Mouse (Mus musculus): ENCODE measurements around the gene Eif2ak3. TPM values are rescaled to one million over a fixed set of nuclear protein-coding genes. Genes with fewer than 3 reads are reported as not detected.

Eif2ak3 gene
- polyA plus RNA-seq, 1 experiment = 3.3 TPM

DNA sequence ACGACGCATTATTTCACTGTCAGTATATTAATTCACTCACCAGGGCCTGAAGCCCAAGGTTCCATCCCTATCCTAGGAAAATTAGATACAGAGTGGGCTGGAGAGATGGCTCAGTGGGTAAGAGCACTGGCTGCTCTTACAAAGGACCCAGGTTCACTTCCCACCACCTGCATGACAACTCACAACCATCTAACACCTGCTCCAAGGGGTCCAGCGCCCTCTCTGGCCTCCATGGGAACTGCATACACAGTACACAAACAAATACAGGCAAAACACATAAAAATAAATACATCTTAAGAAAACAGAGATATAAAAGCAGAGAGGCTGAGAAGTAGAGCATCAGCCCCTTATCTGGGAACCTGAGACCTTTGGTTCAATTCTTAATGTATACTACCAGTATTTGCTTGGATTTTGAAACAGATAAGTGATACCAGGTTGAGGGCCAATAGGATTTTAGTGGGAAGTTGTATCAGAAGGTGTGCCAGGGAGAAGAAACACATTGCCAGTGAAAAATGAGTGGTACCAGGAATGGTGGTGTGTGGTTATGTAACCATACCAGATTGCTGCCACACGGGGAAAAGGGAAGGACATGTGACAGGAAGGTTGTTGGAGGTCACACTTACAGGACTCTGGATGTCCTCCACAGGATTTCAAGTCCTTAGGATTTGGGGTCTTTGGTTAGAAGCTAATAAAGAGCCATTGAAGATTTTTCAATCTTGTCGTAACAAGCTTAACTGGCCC, 29.9 kb downstream of the Eif2ak3 start:
- no peak overlapping the region for H3K4me2 ChIP-seq (ENCODE audit: low read depth)
- H3K79me2 ChIP-seq (ENCODE audit: control insufficient read depth, insufficient read depth) = peaks cover 4% of the 10 kb centered on the region
- no peak overlapping the region for H3ac ChIP-seq (ENCODE audit: control insufficient read depth, insufficient read length)
- no peak overlapping the region for H3K4me3 ChIP-seq
- no peaks in the 10 kb centered on the region for H3K36me3 ChIP-seq (ENCODE audit: control insufficient read depth, insufficient read depth)
- TF ChIP-seq CEBPB (IDR thresholded peaks at IDR 0.05; ENCODE audit: insufficient read depth, poor library complexity, severe bottlenecking) (no peak), TCF12 (IDR thresholded peaks at IDR 0.05; ENCODE audit: insufficient read depth, poor library complexity, severe bottlenecking) (no peak), POLR2A (IDR thresholded peaks at IDR 0.05; ENCODE audit: insufficient read length, low read depth) (no peak), REST (IDR thresholded peaks at IDR 0.05; ENCODE audit: insufficient read depth, insufficient read length) (no peak), MYOG (IDR thresholded peaks at IDR 0.05; ENCODE audit: control insufficient read depth in 1 of 3, insufficient read depth in 1 of 3, insufficient read length in 2 of 3, low read depth in 2 of 3) (no peak), TCF3 (IDR thresholded peaks at IDR 0.05; ENCODE audit: insufficient read length, low read depth) (no peak), POLR2AphosphoS2 (IDR thresholded peaks at IDR 0.05; ENCODE audit: insufficient read length, low read depth) (no peak), E2F4 (IDR thresholded peaks at IDR 0.05; ENCODE audit: insufficient read depth) (no peak), USF1 (IDR thresholded peaks at IDR 0.05; ENCODE audit: low read depth) (no peak), SRF (IDR thresholded peaks at IDR 0.05; ENCODE audit: control insufficient read depth, insufficient read length, low read depth) (no peak), MAX (IDR thresholded peaks at IDR 0.05; ENCODE audit: low read depth) (no peak), MYOD1 (IDR thresholded peaks at IDR 0.05; ENCODE audit: control insufficient read depth in 1 of 3, insufficient read length in 2 of 3, low read depth in 2 of 3) (no peak)
- H3K27me3 ChIP-seq (ENCODE audit: control insufficient read depth, insufficient read depth, insufficient read length) = no peaks in the 10 kb centered on the region

DNA sequence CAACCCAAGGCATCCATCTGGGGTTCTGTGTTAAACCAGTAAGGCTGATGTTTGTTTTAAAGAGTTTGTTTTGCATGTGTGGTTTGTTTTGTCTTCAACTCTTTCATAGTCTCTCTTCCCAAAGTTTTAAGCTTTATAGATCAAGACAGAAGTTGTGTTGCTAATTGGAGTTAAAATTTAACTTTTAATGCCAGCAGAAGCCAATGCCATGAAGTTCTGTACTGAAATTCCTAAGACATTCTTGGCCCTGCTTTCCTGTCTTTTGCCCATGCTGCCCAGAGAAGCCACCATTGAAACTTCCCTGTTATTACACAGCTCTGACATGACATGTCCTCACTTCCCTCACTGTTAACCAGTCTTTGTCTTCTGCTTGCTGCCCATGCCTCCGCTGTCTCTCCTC, 30.7 kb downstream of the Eif2ak3 start:
- H3K36me3 ChIP-seq (ENCODE audit: control insufficient read depth, insufficient read depth) = no peaks in the 10 kb centered on the region
- H3K79me2 ChIP-seq (ENCODE audit: control insufficient read depth, insufficient read depth) = peaks cover 4% of the 10 kb centered on the region
- no peak overlapping the region for H3K4me2 ChIP-seq (ENCODE audit: low read depth)
- H3ac ChIP-seq (ENCODE audit: control insufficient read depth, insufficient read length) = no peak overlapping the region
- no peak overlapping the region for H3K4me3 ChIP-seq
- H3K27me3 ChIP-seq (ENCODE audit: control insufficient read depth, insufficient read depth, insufficient read length) = no peaks in the 10 kb centered on the region
- TF ChIP-seq REST (IDR thresholded peaks at IDR 0.05; ENCODE audit: insufficient read depth, insufficient read length) (no peak), USF1 (IDR thresholded peaks at IDR 0.05; ENCODE audit: low read depth) (no peak), TCF12 (IDR thresholded peaks at IDR 0.05; ENCODE audit: insufficient read depth, poor library complexity, severe bottlenecking) (no peak)

- no peaks in the 10 kb centered on the region for H3K27me3 ChIP-seq (ENCODE audit: control insufficient read depth, insufficient read depth, insufficient read length)
- no peak overlapping the region for H3K4me2 ChIP-seq (ENCODE audit: low read depth)
- no peak overlapping the region for H3K4me3 ChIP-seq
- H3K79me2 ChIP-seq (ENCODE audit: control insufficient read depth, insufficient read depth) = no peaks in the 10 kb centered on the region
- TF ChIP-seq SRF (IDR thresholded peaks at IDR 0.05; ENCODE audit: control insufficient read depth, insufficient read length, low read depth) (no peak), TCF3 (IDR thresholded peaks at IDR 0.05; ENCODE audit: insufficient read length, low read depth) (no peak), E2F4 (IDR thresholded peaks at IDR 0.05; ENCODE audit: insufficient read depth) (no peak), MYOG (IDR thresholded peaks at IDR 0.05; ENCODE audit: control insufficient read depth in 1 of 3, insufficient read depth in 1 of 3, insufficient read length in 2 of 3, low read depth in 2 of 3) (no peak), POLR2AphosphoS2 (IDR thresholded peaks at IDR 0.05; ENCODE audit: insufficient read length, low read depth) (no peak), MAX (IDR thresholded peaks at IDR 0.05; ENCODE audit: low read depth) (no peak), USF1 (IDR thresholded peaks at IDR 0.05; ENCODE audit: low read depth) (no peak), REST (IDR thresholded peaks at IDR 0.05; ENCODE audit: insufficient read depth, insufficient read length) (no peak)
- H3ac ChIP-seq (ENCODE audit: control insufficient read depth, insufficient read length) = no peak overlapping the region
- peaks cover 7% of the 10 kb centered on the region for H3K36me3 ChIP-seq (ENCODE audit: control insufficient read depth, insufficient read depth)
Observed at GRCm38 (mm10) chr6:70880714-70881304, 36.5 kb downstream of the Eif2ak3 start.

GRCm38 (mm10) chr6:70887993-70888392, 43.7 kb downstream of the Eif2ak3 start:
- H3K4me3 ChIP-seq = no peak overlapping the region
- H3K4me2 ChIP-seq (ENCODE audit: low read depth) = no peak overlapping the region
- no peaks in the 10 kb centered on the region for H3K27me3 ChIP-seq (ENCODE audit: control insufficient read depth, insufficient read depth, insufficient read length)
- H3K79me2 ChIP-seq (ENCODE audit: control insufficient read depth, insufficient read depth) = no peaks in the 10 kb centered on the region
- H3ac ChIP-seq (ENCODE audit: control insufficient read depth, insufficient read length) = no peak overlapping the region
- peaks cover 10% of the 10 kb centered on the region for H3K36me3 ChIP-seq (ENCODE audit: control insufficient read depth, insufficient read depth)
- TF ChIP-seq USF1 (IDR thresholded peaks at IDR 0.05; ENCODE audit: low read depth) (no peak), MAX (IDR thresholded peaks at IDR 0.05; ENCODE audit: low read depth) (no peak), MYOG (IDR thresholded peaks at IDR 0.05; ENCODE audit: control insufficient read depth in 1 of 3, insufficient read depth in 1 of 3, insufficient read length in 2 of 3, low read depth in 2 of 3) (no peak), E2F4 (IDR thresholded peaks at IDR 0.05; ENCODE audit: insufficient read depth) (no peak), TCF3 (IDR thresholded peaks at IDR 0.05; ENCODE audit: insufficient read length, low read depth) (no peak), POLR2AphosphoS2 (IDR thresholded peaks at IDR 0.05; ENCODE audit: insufficient read length, low read depth) (no peak), REST (IDR thresholded peaks at IDR 0.05; ENCODE audit: insufficient read depth, insufficient read length) (no peak), SRF (IDR thresholded peaks at IDR 0.05; ENCODE audit: control insufficient read depth, insufficient read length, low read depth) (no peak), CEBPB (IDR thresholded peaks at IDR 0.05; ENCODE audit: insufficient read depth, poor library complexity, severe bottlenecking) (no peak), POLR2A (IDR thresholded peaks at IDR 0.05; ENCODE audit: insufficient read length, low read depth) (no peak), MYOD1 (IDR thresholded peaks at IDR 0.05; ENCODE audit: control insufficient read depth in 1 of 3, insufficient read length in 2 of 3, low read depth in 2 of 3) (no peak), TCF12 (IDR thresholded peaks at IDR 0.05; ENCODE audit: insufficient read depth, poor library complexity, severe bottlenecking) (no peak)

- Histone ChIP-seq H3K27me3 (ENCODE audit: control insufficient read depth, insufficient read depth, insufficient read length) (no peaks in the 10 kb centered on the region), H3K79me2 (ENCODE audit: control insufficient read depth, insufficient read depth) (no peaks in the 10 kb centered on the region), H3ac (ENCODE audit: control insufficient read depth, insufficient read length) (no peak overlapping the region), H3K36me3 (ENCODE audit: control insufficient read depth, insufficient read depth) (no peaks in the 10 kb centered on the region), H3K4me3 (no peak overlapping the region), H3K4me2 (ENCODE audit: low read depth) (no peak overlapping the region)
- no peak for TF ChIP-seq POLR2AphosphoS2 (IDR thresholded peaks at IDR 0.05; ENCODE audit: insufficient read length, low read depth)
- TF ChIP-seq USF1 (IDR thresholded peaks at IDR 0.05; ENCODE audit: low read depth) = no peak
- TF ChIP-seq MYOG (IDR thresholded peaks at IDR 0.05; ENCODE audit: control insufficient read depth in 1 of 3, insufficient read depth in 1 of 3, insufficient read length in 2 of 3, low read depth in 2 of 3) = no peak
- TF ChIP-seq SRF (IDR thresholded peaks at IDR 0.05; ENCODE audit: control insufficient read depth, insufficient read length, low read depth) = no peak
- no peak for TF ChIP-seq TCF12 (IDR thresholded peaks at IDR 0.05; ENCODE audit: insufficient read depth, poor library complexity, severe bottlenecking)
- TF ChIP-seq CEBPB (IDR thresholded peaks at IDR 0.05; ENCODE audit: insufficient read depth, poor library complexity, severe bottlenecking) = no peak
- no peak for TF ChIP-seq POLR2A (IDR thresholded peaks at IDR 0.05; ENCODE audit: insufficient read length, low read depth)
- no peak for TF ChIP-seq TCF3 (IDR thresholded peaks at IDR 0.05; ENCODE audit: insufficient read length, low read depth)
- no peak for TF ChIP-seq MAX (IDR thresholded peaks at IDR 0.05; ENCODE audit: low read depth)
- no peak for TF ChIP-seq MYOD1 (IDR thresholded peaks at IDR 0.05; ENCODE audit: control insufficient read depth in 1 of 3, insufficient read length in 2 of 3, low read depth in 2 of 3)
- no peak for TF ChIP-seq REST (IDR thresholded peaks at IDR 0.05; ENCODE audit: insufficient read depth, insufficient read length)
- no peak for TF ChIP-seq E2F4 (IDR thresholded peaks at IDR 0.05; ENCODE audit: insufficient read depth)
Observed at GRCm38 (mm10) chr6:70898166-70898565, 53.9 kb downstream of the Eif2ak3 start.

Measured in myocyte (in vitro differentiated cells).